Mouse (Mus musculus) ES-CJ7 (cell line): ENCODE data around the gene Pck1.

Experiments
- DNase-seq: peaks from one replicate; pipeline ENCODE4 v3.0.0; 2011; ENCODE audit warnings: low read depth, low spot score

Gene Pck1

DNA sequence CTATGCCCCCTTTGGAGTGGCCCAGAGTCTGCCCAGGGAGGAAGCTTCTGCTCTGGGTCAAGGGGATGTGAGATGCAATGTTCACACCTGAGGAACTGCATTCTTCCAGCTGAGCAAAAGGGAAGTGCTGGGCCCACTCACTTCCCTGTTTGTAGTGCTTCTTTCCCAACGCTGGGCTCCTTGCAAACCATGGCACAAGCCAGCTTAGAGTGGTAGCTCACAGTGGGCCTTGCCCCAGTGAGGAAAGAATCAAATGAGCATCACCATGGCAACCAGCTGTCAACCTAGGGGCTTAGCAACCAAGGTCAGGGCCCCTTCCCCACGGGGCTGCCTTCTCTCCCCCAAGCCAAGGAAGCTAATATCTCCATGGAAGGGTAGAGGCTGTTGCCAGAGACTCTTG lies 20.2 kb downstream of the Pck1 start:
- no peak for DNase-seq

DNA sequence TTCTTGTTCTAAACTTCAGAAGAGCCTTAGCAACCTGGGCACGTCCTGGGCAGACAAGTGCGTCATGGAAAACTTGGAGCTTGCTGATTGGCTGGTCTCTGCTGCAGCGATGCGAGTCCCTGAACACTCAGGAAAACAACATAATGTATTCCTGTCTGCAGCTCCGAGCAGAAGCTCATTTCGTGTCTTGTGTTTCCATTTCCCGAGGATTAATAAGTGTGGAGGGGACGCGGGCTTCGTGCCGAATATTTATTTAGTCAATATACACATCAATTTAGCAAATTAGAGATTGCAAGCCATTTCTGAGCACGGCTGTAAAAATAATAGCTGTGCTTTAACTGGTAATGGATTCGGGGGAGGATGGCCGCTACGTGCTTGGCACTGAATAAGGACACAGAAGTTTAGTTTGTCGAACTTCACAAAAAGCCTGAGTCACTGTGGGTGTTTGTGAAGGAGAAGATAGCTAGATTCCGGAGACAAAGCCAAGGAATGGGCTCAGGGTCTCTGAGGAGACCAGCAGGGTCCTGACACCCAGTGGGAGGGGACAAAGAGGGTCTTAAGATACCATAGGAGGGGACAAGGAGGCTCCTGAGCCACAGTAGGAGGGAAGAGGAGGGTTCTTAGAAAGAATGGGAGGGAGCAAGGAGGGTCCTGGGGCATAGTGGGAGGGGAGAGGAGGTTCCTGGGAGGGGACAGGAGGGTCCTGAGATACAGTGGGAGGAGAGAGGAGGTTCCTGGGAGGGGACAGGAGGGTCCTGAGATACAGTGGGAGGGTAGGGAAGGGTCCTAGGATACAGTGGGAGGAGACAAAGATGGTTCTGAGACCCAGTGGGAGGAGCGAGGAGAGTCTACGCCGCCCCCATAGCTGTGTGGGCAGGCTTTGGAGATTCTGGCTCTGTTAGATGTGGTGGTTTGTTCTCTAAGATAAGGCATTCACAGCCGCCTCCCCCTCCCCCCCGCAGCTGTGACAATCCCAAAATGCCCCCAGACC lies 21.0 kb downstream of the Pck1 start:
- peak; percentile 35 for DNase-seq

DNA sequence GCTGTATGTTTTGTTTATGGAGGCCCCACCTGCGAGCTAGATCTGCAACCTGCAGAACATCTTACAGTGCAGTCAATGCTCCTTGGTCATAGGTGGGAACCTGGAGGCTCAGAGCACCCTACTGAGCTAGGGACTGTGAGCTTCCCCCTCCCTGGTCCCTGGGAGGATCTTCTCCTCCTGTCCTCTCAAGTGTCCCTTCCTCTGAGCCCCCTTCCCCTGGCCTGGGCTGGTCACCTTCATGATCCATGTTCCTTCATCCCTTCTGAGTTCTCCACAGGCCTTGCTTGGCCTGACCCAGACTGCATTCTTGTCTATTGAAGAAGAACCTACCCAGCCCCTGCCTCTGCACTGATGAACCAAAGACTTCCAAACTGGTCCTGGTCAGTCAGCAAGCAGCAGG lies 21.7 kb downstream of the Pck1 start:
- no peak for DNase-seq

DNA sequence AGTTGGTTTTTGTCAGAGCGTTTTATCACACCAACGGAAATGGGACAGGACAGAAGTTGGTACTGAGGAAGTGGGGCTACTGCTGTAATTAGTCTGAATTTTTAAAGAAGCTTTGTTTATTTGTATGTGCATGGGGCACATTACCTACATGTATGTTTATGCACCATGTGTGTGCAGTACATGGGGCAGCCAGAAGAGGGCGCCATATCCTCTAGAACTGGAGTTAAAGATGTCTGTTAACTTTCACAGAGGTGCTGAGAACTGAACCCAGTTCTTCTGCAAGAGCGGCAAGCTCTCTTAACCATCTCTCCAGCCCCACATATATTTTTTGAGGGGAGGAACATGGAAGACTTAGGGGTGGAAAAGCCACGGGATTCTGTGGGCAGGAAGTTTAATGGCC lies 22.9 kb downstream of the Pck1 start:
- no peak for DNase-seq

DNA sequence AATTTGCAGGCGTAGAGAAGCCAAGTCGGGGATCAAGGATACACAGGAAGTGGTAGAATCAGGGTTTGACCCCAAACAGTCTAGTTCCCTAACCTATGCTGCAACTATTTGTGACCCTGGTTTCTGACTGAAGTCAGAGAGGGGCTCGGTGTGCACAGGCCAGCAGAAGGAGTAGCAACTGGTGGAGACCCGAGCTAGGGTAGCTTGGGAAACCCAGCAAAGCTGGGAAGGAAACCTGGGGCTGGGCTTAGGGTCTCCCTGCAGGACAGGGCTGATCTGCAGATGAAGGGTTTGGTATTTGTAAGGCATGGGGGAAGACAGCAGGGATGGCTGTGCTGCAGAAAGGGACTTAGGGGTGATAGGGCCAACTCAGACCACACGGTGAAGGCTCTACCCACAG lies 24.6 kb downstream of the Pck1 start:
- DNase-seq = no peak

DNA sequence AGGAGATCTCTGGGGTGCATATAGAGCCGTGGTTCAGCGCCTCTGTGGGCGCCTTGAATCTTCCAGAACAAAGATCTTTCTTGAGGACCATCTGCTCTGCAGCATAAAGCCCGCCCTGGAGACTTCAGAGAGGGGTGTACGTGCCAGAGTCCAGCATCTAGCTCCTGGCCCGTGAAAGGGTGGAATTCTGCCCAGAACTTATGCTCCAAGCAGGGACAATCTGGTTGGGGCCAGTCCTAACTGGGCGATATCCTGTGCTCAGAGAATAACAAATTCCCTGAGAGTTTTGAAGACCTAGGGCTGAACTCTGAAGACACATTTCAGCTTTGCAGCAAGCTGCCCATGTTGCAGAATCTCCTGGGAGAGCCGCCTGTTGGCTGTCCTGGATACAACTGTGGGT lies 25.1 kb downstream of the Pck1 start:
- DNase-seq = no peak

DNA sequence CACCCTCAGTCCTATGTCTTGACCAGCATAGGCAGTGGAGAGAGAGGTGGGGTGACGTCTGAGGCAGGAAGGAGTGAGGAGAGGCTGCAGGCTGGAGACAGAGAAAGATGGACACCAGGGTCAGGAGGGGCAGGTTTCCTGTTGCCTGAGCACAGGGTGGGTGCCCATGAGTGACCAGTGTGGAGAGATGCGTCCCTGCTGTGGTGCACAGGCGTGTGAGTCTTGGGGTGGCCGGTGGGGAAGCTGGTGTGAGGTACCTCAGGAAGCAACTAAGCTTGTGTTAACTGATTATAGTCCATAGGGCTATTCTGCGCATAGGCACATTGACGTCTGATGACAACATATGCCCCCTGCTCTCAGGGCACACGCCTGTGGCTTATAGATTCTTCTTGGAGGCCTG lies 26.2 kb downstream of the Pck1 start:
- no peak for DNase-seq

DNA sequence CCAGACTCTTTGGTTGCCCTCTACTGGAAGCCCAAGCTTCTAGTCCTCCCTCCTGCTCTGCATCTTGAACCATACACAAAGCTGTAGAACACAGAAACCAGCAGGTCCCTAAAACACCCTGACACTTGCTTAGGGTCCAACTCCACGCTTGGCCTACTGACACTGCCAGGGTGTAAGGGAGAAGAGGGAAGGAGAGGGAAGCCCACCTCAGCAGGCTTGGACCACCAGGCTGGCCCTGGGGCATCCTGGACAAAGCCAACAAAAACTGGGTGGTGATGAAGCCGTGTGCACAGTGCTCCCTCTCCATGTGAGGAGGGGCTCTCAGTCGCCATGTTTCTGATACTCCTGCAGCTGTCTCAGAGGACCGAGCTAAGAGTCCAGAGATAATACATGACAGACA lies 27.2 kb downstream of the Pck1 start:
- DNase-seq = no peak

DNA sequence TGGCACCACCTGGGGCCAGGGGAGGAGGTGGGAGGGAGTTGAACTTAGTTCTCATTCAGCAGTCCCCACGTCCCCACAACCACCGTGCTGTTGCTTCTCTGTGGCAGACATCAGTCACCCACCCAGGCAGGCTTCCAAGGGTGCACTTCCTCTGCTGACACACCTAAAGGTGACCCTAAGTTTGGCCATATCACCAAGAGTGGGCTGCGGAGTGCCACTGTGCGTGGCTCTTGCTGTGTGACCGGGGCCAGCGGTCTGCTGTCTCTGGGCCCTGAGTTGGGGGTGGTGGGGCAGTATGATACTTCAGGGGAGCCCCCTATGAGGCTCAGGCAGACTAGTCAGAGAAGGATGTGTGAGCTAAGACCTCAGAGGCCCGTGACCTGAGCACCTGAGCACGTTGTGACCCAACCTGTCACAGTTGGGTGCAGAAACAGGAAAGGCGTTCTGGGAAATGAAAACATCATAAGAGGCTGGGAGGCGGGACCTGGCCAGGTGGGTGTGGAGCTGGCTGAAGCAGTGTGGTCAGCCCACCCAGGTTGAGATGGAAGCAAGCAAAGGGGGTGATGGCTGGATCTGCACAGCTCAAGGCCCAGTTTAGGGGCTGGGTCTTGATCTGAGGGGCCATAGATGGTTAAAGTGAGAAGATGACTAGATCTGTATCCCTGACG lies 28.0 kb downstream of the Pck1 start:
- DNase-seq = no peak

DNA sequence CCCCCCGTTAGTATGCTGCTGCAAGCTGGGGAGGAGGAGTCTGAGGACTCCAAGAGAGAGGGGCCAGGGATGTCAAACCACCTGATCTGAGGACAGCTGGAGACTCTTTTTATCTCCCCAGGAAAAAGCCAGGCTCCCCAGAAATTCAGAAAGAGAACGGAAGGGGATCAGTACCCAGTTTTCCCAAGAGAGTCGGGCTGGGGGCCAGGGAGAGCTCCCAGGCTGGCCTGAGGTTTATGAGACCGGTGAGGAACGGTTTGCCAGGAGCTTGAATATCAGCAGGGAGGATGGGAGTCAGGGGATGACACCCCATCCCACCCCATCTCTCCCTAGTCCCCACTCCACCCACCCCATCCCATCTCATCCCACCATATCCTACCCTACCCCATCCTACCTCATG lies 28.6 kb downstream of the Pck1 start:
- DNase-seq = no peak

DNA sequence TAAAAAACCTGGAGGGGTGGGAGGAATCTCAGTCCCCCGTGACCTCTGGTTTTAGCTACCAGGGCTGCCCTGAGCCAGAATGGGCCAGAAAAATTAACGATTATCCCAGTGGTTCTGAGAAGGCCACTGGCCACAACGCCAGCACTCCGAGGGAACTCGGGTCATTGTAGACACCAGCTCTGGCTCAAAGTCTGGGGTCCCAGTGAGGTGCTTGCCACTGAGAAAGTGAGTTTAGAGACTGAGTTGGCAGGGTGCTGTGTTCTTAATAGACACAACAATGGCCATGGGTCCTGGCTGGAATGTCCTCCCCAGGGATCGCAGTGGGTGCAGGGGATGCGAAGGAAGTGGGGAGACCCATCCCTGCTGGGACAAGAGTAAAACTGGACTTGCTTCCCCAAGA lies 29.1 kb downstream of the Pck1 start:
- DNase-seq = no peak

DNA sequence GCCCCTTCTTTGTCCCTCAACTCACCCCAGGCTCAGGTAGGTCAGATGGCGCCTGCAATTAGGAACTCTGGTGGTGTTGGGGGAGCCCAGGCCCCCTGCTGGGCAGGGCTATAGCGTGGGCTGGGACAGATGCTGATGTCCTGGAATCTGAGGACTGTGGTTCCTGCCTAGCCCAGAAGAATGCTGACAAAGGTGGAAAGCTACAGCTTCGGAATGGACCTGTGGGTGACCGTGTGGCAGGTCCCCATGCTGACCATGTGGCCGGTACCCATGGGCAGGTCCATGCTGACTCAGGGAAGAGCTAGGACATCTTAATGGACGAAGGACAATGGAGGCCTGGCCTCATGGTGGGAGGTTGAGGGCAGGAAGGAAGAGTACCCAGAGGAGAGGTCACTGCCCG lies 29.9 kb downstream of the Pck1 start:
- no peak for DNase-seq

DNA sequence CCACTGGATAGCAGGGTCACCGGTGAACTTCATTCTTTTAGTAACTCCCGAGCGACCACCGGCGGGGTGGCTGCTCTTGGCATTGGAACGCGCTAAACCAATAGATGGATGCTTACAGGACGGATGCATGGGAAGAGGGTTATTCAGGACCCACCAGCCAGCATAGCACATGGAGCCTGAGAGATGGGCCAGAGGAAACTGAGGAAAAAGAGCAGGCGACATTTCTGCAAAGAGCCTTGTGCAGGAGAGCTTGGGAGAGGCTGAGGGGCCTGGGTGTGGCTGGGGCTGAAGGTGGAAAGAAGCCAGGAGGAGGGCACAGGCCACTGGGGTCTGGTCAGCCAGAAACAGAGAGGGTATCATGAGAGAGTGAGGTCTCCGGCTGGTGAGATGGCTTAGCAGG lies 30.5 kb downstream of the Pck1 start:
- no peak for DNase-seq

DNA sequence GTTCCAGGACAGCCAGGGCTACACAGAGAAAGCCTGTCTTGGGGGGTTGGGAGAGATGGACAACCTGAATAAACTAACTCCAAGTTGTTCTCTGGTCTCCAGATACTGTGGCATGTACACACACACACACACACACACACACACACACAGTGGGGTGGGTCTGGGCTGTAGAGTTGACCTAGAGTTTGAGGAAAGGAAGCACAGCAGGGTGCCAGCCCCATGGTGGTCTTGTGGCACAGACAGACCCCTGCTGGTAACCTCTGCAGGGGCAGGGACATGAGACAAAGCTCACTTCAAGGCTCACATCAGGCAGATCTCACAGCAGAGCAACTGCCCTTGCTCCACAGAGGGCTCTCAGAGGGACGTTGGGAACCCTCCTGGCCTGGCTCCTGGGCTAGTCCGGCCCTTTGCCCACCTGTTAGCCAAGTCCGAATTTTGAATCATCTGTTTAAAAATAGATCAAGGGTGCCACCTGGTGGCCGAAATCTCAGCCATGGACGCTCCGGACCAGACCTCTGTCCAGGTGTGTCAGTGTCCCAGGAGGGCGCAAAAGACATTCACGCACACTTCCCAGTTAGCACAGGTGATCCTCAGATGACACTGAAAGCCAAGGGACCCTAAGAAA lies 31.1 kb downstream of the Pck1 start:
- peak; percentile 54 for DNase-seq

DNA sequence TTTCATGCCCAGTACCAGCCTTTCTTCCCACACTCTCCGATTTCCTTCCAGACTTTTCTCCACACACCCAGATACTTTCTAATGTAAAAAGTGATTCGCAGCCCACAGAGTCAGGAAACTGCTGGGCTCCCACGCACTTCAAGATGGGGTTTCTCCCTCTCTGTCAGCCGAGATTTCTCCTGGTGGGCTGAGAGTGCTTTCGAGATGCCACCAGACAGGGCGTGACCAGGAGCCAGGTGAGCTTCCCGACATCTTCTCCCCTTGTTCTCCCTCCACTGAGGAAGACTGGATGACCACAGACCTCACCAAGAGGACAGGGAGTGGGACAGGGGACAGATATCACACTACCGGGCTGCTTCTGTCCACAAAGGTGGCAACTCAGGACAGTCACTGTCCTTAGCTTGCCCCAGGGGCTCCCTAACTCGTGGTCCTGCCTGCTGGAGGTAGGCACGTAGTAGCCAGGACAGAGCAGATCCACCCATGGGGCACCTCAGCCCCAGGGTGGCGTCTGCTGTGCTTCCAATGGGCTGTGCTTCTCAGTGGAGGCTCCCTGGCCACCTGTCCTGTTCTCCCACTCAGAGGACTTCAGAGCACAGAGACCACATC lies 31.7 kb downstream of the Pck1 start:
- no peak for DNase-seq

DNA sequence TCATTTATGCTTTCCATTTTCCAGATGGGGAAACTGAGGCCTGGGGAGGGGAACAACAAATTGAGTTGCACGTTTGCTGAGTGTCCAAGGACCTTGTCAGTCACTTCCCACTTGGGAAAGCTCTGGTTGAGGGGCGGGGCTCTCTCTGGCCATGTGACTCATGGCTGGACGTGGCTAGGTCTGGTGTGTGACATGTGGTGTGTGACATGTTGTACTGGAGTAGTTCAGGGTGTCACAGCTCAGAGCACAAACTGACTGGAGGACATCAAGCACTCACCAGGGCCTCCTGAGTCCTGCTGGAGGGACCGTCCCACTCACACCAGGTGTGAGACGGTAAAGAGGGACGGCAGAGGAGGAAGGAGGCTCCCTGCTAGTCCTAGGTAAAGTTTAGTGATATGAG lies 32.4 kb downstream of the Pck1 start:
- DNase-seq = no peak

DNA sequence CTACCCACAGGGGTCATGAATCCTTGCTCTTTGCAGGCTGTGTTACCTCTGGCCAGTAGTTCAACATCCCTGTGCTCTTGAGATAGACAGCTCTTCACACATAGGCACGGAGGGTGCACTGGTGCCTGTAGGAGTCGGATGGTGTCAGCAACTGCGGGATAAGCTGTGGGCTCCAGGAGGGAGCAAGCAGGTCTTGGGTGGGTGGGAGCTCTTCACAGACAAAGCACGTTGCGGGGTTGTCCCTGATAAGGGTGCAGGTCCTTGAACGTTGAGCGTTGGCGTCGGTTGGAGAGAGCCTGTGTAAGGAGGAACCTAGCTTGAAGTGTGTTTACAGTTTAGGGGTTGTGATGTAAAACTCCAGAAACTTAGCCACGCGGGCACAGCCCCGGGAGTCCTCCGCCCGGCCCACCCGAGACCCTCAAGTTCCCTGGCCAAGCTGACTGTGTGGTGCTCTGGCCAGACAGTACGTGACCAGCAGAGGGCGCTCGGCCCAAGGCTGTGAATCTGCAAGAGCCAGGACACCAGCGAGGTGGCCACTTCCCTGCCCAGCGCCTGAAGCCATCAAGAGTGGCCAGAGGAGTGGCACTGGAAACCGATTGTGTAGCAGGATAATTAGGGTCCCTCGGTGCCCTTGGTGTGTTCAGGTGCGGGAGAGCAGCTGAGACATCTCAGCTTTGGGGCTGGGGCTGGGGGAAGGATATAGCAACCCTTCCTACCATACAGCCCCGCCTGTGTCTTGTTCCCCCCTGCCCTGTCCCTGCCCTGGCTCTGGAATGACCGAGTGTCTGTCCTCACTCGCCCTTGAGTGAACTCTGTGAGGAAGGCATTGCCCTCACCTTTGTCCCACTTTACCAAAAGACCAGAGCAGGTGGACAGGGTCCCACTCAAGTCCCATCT lies 33.4 kb downstream of the Pck1 start:
- DNase-seq = peak; percentile 68

DNA sequence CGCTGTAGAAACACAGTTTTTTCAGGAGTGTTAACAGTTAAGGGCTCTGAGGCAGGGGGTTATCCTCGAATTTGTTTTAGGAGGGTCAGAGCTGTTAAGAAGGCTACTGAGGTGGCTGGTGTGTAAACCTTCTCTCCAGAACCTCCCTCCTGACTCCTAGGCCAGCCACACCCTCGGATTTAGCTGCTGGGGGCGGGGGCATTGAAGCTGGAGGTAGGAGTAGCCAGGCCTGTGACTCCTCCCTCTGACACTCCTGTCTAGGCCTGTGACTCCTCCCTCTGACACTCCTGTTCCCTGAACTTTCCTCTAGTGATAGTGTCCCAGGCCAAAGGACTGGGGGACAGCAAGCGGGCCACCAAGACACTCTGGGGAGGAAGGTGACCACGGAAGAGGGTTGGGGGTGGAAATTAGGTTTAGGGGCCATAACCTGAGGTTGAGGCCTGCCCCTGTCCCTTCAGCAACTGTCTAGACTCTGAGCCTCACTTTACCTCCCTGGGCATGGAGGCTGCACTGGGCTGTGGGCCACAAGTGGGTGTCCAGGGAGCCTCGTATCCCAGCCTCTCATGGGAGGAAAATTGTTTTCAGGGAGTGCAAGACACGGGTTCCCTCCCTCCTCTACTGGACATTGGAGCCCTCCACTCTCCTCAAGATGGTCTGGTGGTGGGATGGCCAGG lies 34.5 kb downstream of the Pck1 start:
- peak; percentile 75 for DNase-seq

DNA sequence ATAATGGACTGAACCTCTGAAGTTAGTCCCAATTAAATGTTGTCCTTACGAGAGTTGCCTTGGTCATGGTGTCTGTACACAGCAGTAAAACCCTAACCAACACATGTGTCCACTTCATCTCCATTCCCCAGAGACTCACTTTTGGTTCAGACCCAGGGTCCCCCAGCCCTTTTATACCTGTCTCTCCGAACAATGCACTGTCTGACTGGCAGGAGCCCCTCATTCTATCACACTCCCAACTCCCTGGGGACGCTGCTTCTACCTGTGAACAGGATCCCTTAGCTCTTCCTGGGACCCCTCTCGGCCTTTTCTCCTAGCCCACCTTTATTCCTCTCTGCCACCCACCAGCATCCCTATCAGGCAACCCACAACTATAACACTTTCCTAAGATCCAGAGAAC lies 41.9 kb downstream of the Pck1 start:
- DNase-seq = no peak

DNA sequence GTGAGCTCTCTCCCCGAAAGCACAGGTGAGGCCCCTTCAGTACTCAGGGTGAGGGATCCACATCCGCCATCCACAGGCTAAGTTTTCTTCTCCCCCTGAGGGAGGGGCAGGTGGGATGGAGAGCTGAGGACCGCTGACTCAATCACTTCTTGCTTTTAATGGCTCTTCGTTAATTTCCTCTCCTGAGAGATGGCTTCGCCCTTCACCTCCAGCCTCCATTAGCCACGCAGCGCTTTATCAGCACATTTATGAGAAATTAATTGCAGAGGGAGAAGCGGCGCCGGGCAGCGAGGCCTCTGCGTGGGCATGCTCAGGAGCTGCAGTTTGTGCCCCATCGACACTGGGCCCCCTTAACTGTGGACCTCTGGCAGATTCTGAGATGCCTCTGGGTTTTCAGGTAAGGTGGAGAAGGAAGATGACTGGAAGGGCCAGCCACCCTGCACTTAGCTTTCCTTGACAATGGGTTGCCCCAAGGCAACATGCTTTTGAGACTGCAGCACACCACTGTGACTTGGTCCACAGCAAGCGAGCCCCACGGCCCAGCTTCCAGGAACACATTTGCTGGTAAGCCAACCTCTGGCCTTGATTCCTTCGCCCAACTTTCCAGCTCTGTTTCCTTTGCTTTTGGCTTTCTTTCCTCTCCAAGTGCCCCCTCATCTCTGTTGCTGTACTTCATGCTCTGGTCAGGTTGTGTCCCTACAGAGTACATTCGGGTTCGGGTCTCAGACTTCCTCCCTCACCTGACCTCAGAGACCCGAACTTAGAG lies 50.3 kb downstream of the Pck1 start:
- DNase-seq = no peak
